Mouse (Mus musculus) limb, embryonic 11.5 days (tissue): ENCODE data around the gene Rab3ip. TPM values are rescaled to one million over a fixed set of nuclear protein-coding genes. Genes with fewer than 3 reads are reported as not detected.

Experiments
- ATAC-seq: fragments of 200-750 bp; cut with Nextera tagmentation; 2 replicates; pipeline ENCODE4 v1.8.0; 2017; ENCODE audit warnings: low read depth; ENCODE audit not compliant: insufficient number of reproducible peaks, low FRiP score, low TSS enrichment
- DNase-seq: peaks from one replicate; pipeline ENCODE4 v3.0.0-alpha.2; 2015; ENCODE audit warnings: low spot score
- H3K27ac ChIP-seq: fragments of 300-500 bp; sonication (generic); replicated peaks from 2 replicates; pipeline ENCODE4 v1.5.1; 2014; ENCODE audit warnings: low read depth, mild to moderate bottlenecking, low read length
- H3K27me3 ChIP-seq: fragments of 300-500 bp; sonication (generic); 2 replicates; pipeline ENCODE4 v1.6.1; 2014; ENCODE audit warnings: mild to moderate bottlenecking, low read length, mixed read lengths; ENCODE audit not compliant: control insufficient read depth, insufficient read depth
- H3K36me3 ChIP-seq: fragments of 300-500 bp; sonication (generic); 2 replicates; pipeline ENCODE4 v1.6.1; 2014; ENCODE audit warnings: mild to moderate bottlenecking, low read length, moderate library complexity, mixed read lengths; ENCODE audit not compliant: control insufficient read depth, insufficient read depth
- H3K4me1 ChIP-seq: fragments of 300-500 bp; sonication (generic); 2 replicates; pipeline ENCODE4 v1.6.1; 2014; ENCODE audit warnings: low read length, mixed read lengths; ENCODE audit not compliant: control insufficient read depth, insufficient read depth
- H3K4me2 ChIP-seq: fragments of 300-500 bp; sonication (generic); 2 replicates; pipeline ENCODE4 v1.6.1; 2014; ENCODE audit warnings: low read depth, mild to moderate bottlenecking, moderate library complexity; ENCODE audit not compliant: severe bottlenecking
- H3K4me3 ChIP-seq: fragments of 300-500 bp; sonication (generic); 2 replicates; pipeline ENCODE4 v1.5.1; 2014; ENCODE audit warnings: low read depth, low read length
- H3K9ac ChIP-seq: fragments of 300-500 bp; sonication (generic); 2 replicates; pipeline ENCODE4 v1.6.1; 2014; ENCODE audit warnings: mild to moderate bottlenecking, low read length
- H3K9me3 ChIP-seq: fragments of 300-500 bp; sonication (generic); 2 replicates; pipeline ENCODE4 v1.6.1; 2016; ENCODE audit warnings: low read length; ENCODE audit not compliant: control insufficient read depth
- WGBS: fragments of 180-500 bp; shearing (Covaris S2); extraction: QIAGEN DNeasy Blood & Tissue Kit; methylation state at CpG from one replicate; pipeline ENCODE4 v1.1.7; 2014; 5-methylcytosine and 5-hydroxymethylcytosine counted together
- polyA plus RNA-seq: library from polyadenylated mRNA; unstranded; fragments of >200 nt; fragmentation: Nextera tagmentation; extraction: Ambion mirVana; gene quantifications from 2 replicates; pipeline ENCODE4 v1.2.1, GENCODE M21; 2014

Rab3ip gene
- polyA plus RNA-seq, 1 experiment from 2014 or later, result 43.1 TPM

DNA sequence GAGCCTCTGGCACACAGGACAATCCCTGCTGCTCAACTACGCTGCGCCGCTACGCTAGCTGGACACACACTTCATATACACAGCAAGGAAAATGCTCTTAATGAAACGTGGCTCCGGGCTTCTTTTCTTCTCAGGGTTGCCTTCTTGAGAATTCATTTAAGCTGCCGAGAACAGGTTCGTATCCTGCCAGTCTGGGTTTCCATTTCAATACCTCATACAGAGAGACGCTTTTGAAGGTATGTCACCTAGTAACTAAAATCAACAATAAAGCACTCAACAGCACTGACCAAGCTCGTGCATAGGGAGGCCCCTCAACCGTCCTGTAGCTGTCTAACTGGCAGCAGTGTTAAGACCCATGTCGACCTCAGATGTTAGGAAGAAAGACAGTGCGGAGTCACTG, 18.2 kb downstream of the Rab3ip start:
- Histone ChIP-seq H3K27me3 (no peaks in the 10 kb centered on the region), H3K9ac (no peak overlapping the region), H3K4me2 (no peak overlapping the region), H3K9me3 (no peaks in the 10 kb centered on the region), H3K4me1 (no peaks in the 10 kb centered on the region), H3K27ac (no peak overlapping the region), H3K4me3 (no peak overlapping the region), H3K36me3 (peaks cover 5% of the 10 kb centered on the region; the same call in 1 of the 2 replicates)
- DNase-seq (no peak), ATAC-seq (no peak)
- WGBS, result 91% methylated on average over 13 of the region's 13 CpGs

DNA sequence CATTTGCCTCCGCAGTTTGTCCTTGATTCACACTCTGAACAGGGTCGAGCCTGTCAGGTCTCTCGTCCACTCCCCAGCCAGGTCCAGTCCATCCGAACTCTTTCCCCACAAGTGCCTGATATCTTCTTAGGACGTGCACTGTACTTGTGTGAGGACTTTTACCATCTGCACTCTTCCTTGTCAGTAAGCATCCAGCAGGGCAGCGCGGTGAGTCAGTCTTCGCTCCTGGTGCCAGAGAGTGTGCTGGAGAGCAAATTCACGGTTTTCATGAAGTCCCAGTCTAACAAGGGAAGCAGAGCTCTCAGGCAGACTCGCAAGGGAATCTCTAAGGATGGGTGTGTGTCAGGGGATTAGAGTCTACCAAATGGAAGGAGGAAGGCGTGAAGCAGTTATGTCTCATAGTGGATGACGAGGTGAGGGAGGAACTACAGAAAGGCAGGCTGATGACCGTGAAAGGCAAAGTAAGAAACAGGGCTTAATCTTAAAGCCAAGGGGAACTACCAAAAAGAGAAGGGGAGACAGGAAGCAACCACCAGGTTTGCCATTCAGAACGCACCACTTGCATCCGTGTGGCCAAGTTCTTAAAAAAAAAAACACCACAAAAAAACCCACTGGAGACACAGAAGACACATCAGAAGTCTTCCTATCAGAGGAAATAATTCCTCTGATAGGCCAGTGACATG, 18.9 kb downstream of the Rab3ip start:
- Histone ChIP-seq H3K4me1 (no peaks in the 10 kb centered on the region), H3K27ac (no peak overlapping the region), H3K9ac (no peak overlapping the region), H3K9me3 (no peaks in the 10 kb centered on the region), H3K27me3 (no peaks in the 10 kb centered on the region), H3K4me2 (no peak overlapping the region), H3K36me3 (peaks cover 5% of the 10 kb centered on the region; the same call in 1 of the 2 replicates), H3K4me3 (no peak overlapping the region)
- DNase-seq (no peak), ATAC-seq (no peak)
- 83% methylated on average over 15 of the region's 15 CpGs for WGBS

DNA sequence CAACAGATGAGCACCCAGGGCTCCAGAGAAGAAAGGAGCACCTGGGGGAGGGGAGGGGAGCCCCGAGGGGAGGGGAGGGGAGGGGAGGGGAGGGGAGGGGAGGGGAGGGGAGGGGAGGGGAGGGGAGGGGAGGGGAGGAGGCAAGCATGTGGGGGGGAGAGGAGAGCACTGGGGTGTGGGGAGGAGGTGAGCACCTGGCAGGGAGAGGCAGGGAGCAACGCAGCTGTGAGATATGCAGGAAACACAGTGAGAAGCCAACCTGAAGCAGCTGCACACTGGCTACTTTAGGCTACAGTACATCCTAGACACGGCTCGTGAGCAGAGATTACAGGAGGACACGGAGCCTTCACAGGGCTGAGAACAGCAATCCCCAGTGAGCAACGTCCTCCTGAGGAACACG, 19.6 kb downstream of the Rab3ip start:
- Histone ChIP-seq H3K4me3 (no peak overlapping the region), H3K4me1 (no peaks in the 10 kb centered on the region), H3K27me3 (no peaks in the 10 kb centered on the region), H3K4me2 (no peak overlapping the region), H3K27ac (no peak overlapping the region), H3K9me3 (no peaks in the 10 kb centered on the region), H3K9ac (no peak overlapping the region), H3K36me3 (no peaks in the 10 kb centered on the region; the same call in 1 of the 2 replicates)
- WGBS, result 77% methylated on average over 6 of the region's 7 CpGs
- no peak for ATAC-seq
- no peak for DNase-seq

DNA sequence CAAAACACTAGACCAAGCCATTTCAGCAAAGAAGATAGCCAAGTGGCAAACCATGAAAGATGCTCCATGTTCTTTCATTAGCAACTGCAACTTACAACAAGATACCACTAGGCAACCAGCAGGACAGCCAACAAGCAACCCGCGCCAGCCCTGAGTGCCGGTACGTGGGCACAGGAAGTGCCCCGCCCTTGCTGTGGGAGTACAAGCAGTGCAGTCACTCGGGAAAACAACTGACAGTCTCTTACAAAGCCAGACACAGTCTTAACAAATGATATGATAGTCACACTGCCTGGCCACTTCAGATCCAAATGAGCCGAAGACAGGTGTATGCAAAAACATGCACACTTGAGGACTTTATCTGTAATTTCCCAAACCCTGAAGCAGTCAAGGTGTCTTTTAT, 20.1 kb downstream of the Rab3ip start:
- no peak for ATAC-seq
- H3K36me3 ChIP-seq, result no peaks in the 10 kb centered on the region; the same call in 1 of the 2 replicates
- no peak overlapping the region for H3K4me2 ChIP-seq
- WGBS, result 87% methylated on average over 7 of the region's 7 CpGs
- H3K4me1 ChIP-seq, result no peaks in the 10 kb centered on the region
- H3K9me3 ChIP-seq, result no peaks in the 10 kb centered on the region
- no peak overlapping the region for H3K4me3 ChIP-seq
- no peak overlapping the region for H3K9ac ChIP-seq
- DNase-seq, result no peak
- H3K27me3 ChIP-seq, result no peaks in the 10 kb centered on the region
- H3K27ac ChIP-seq, result no peak overlapping the region

DNA sequence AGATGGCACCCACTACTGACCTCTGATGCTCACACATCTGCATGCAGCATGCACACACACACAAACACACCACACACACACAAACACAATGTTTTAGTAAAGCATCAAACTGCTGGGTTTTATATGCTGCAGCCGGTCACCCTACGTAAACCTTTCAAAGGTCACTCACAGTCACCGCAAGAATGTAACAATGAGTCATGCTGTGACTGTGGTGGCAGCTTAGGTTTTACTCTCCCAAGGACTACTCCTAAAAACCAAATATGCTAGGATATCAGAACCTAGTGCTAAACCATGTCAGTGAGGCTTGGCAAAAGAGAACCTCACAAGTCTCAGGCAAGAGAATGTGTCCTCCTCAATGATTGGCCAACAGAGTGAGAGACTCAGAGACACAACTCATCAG, 21.7 kb downstream of the Rab3ip start:
- no peaks in the 10 kb centered on the region; the same call in 1 of the 2 replicates for H3K36me3 ChIP-seq
- no peak overlapping the region for H3K4me3 ChIP-seq
- H3K27ac ChIP-seq, result no peak overlapping the region
- ATAC-seq (no peak), DNase-seq (no peak)
- no peaks in the 10 kb centered on the region for H3K4me1 ChIP-seq
- H3K9me3 ChIP-seq, result no peaks in the 10 kb centered on the region
- no peak overlapping the region for H3K4me2 ChIP-seq
- no peaks in the 10 kb centered on the region for H3K27me3 ChIP-seq
- 84% methylated on average over 3 of the region's 3 CpGs for WGBS
- H3K9ac ChIP-seq, result no peak overlapping the region

DNA sequence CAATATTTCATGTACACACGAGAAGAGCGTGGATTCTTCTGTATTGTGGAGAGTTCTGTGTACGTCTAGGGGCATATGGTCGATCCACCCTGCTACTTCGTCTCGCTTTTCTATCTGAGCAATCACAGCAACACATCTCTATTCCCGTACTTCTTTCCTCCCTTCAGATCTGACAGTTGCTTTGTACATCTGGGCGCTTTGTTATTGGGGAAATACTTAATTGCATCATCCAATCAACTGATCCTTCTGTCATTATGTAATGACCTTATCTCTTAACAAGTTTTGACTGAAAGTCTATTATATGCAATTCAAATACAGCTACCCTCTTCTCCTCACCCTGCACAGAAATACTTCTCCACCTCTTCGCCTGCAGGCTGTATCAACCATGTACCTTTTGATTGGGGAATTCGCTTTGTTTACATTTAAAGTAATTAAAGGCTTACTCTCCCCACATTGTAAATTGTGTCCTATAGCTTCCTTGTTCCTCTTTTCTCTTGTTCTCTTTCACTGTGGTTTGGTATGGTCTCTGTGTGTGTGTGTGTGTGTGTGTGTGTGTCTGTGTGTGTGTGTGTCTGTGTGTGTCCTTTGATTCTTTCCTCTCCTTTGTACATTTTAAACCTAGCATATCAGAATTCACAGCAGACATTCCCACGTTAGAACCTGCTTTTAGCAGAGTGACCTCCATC, 24.0 kb downstream of the Rab3ip start:
- ATAC-seq (no peak), DNase-seq (no peak)
- Histone ChIP-seq H3K4me3 (no peak overlapping the region), H3K27ac (no peak overlapping the region), H3K9ac (no peak overlapping the region), H3K36me3 (no peaks in the 10 kb centered on the region; the same call in 1 of the 2 replicates), H3K4me1 (no peaks in the 10 kb centered on the region), H3K9me3 (no peaks in the 10 kb centered on the region), H3K4me2 (no peak overlapping the region), H3K27me3 (no peaks in the 10 kb centered on the region)
- WGBS, result 86% methylated on average over 11 of the region's 11 CpGs

DNA sequence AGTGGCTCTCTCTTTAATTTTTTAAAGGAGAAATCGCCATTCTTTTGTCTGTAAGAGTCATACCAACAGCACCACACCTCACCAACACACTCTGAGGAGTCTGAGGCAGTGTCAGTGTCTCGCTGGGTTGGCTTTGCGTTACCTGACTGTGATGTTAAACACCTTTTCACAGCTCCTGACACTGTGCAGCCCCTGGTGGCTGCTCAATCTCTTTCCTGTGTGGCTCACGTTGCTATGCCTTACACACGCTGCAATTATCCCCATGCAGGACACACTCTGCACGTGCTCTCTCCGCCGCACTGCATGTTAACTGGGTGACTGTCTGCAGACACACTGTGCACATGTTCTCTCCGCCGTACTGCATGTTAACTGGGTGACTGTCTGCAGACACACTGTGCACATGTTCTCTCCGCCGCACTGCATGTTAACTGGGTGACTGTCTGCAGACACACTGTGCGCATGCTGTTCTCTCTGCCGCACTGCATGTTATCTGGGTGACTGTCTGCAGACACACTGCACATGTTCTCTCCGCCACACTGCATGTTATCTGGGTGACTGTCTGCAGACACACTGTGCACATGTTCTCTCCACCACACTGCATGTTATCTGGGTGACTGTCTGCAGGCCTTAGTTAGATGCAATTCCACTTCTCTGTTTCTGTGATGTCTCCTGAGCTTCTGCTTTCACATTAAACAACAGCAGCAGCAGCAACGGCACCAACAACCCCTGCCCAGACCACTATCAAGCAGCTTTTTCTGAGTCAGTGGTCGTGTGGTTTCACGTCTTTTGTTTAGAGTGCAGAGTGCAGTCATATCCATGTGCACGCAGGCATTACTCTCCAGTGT, 26.7 kb downstream of the Rab3ip start:
- H3K4me2 ChIP-seq, result no peak overlapping the region
- no peak overlapping the region for H3K4me3 ChIP-seq
- H3K9me3 ChIP-seq, result no peaks in the 10 kb centered on the region
- H3K4me1 ChIP-seq, result no peaks in the 10 kb centered on the region
- no peak for ATAC-seq
- no peak for DNase-seq
- H3K9ac ChIP-seq, result no peak overlapping the region
- WGBS, result 93% methylated on average over 19 of the region's 19 CpGs
- peaks cover 2% of the 10 kb centered on the region; the same call in 1 of the 2 replicates for H3K36me3 ChIP-seq
- H3K27me3 ChIP-seq, result no peaks in the 10 kb centered on the region
- no peak overlapping the region for H3K27ac ChIP-seq

DNA sequence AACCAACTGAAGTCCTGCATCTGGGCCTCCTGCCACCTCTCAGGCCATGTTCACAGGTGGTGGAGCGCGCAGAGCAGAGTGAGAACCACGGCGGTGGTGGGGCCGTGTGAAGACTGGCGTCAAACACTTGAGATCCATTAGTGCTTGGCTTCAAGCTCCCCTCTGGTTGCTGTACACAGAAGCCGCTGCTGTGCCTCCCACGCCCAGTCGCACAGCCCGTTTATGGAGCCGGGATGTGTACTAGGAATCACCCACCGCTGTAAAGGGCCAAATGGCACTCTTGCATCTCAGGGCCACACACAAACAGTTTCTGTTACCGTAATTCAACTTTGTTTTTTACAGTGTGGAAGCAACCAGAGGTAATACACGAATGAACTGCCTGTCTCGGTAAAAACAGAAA, 28.4 kb downstream of the Rab3ip start:
- H3K4me1 ChIP-seq, result no peaks in the 10 kb centered on the region
- H3K9ac ChIP-seq, result no peak overlapping the region
- ATAC-seq (no peak), DNase-seq (no peak)
- H3K27me3 ChIP-seq, result no peaks in the 10 kb centered on the region
- 88% methylated on average over 15 of the region's 15 CpGs for WGBS
- H3K36me3 ChIP-seq, result peaks cover 2% of the 10 kb centered on the region; the same call in 1 of the 2 replicates
- H3K4me2 ChIP-seq, result no peak overlapping the region
- H3K27ac ChIP-seq, result no peak overlapping the region
- H3K4me3 ChIP-seq, result no peak overlapping the region
- H3K9me3 ChIP-seq, result no peaks in the 10 kb centered on the region
